Mouse (Mus musculus): ENCODE measurements around the gene Tdrd3. TPM values are rescaled to one million over a fixed set of nuclear protein-coding genes. Genes with fewer than 3 reads are reported as not detected.

Gene Tdrd3
- polyA plus RNA-seq (2014; fragmentation: Nextera tagmentation; extraction: Ambion mirVana): 42.2 and 45.1 TPM in 2 replicates

DNA sequence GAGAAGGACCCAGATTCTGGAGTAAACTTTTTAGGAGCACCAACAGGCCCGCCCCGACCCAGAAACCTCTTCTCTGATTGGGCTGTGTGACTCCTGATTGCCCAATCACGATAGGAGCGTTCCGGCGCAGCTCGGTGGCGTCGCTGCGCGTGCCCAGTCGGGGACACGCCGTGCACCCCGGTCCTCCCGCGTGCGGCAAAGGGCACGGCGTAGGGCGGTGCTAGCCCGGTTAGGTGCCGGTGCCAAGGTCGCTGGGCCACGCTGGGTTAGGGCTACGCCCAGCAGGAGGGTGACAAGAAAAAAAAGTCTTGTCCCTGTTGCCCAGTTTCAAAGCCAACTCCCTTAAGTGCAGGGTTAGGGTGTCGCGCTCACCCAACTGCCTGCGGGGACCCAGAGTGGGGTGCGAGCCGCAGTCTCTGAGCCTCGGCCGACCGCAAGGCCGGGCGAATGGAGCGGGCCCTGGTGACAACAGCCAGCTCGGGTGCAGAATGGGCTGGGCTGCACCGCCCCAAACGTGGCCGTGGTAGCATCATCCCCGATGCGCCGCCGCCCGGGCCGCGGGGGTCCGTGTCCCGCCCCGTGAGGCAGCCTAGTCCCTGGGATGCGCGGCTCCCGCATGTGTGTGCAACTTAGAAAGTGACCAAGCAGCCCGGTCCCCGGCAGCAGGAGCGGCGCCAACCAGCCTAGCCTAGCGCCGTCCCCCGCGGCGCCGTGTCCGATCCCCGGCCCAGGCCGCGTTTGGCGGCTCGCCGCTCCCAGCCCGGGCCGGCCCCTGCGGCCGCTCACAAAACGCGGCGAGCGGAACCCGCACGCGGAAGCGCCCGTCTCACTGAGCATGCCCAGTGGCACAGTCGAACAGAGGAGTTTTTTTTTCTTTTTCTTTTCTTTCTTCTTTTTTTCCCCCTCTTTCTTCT, at the start of gene Tdrd3:
Tdrd3 (plus strand) TSS at position 832 of the 914 bp plus-strand sequence.
- H3K4me2 ChIP-seq (ENCODE audit: low read depth): peak within 1 kb of the TSS; percentile 57
- no peaks in the 10 kb centered on the region for H3K9me3 ChIP-seq (ENCODE audit: control insufficient read depth, low read length)
- peak within 1 kb of the TSS; percentile 78 for H3K4me3 ChIP-seq (ENCODE audit: low read depth, low read length)
- WGBS: under 1% methylated on average over 79 of the region's 85 CpGs
- ATAC-seq (ENCODE audit: insufficient read depth, low FRiP score, low TSS enrichment) (peak; percentile 94), DNase-seq (ENCODE audit: low spot score) (peak; percentile 94)
- no peaks in the 10 kb centered on the region for H3K36me3 ChIP-seq (ENCODE audit: control insufficient read depth, insufficient read depth, low read length)
- H3K4me1 ChIP-seq (ENCODE audit: control insufficient read depth, insufficient read depth, low read length): no peaks in the 10 kb centered on the region
- H3K27ac ChIP-seq (ENCODE audit: low read depth, low read length): peak within 1 kb of the TSS; percentile 98
- H3K27me3 ChIP-seq (ENCODE audit: control insufficient read depth, insufficient read depth, low read length): no peaks in the 10 kb centered on the region
- H3K9ac ChIP-seq (ENCODE audit: low read length): peak within 1 kb of the TSS; percentile 92

DNA sequence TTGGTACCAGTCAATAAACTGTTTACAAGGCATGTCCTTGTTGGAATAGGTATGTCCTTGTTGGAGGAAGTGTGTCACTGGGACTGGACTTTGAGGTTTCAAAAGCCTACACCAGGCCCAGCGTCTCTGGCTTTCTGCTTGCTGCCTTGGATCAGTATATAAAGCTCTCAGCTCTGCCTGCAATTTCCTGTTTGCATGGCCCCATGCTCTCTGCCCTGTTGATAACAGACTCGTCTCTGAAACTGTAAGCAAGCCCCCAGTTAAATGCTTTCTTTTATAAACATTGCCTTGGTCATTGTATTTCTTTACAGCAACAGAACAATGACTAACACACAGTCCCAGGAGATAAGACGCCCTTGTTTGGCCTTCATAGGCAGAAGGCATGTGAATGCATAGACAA, 49.3 kb upstream of the Tdrd3 start:
- Histone ChIP-seq H3K9me3 (ENCODE audit: control insufficient read depth, low read length) (no peaks in the 10 kb centered on the region), H3K9ac (ENCODE audit: low read length) (no peak overlapping the region), H3K4me3 (ENCODE audit: low read depth, low read length) (no peak overlapping the region), H3K4me1 (ENCODE audit: control insufficient read depth, insufficient read depth, low read length) (no peaks in the 10 kb centered on the region), H3K36me3 (ENCODE audit: control insufficient read depth, insufficient read depth, low read length) (no peaks in the 10 kb centered on the region), H3K4me2 (ENCODE audit: low read depth) (no peak overlapping the region), H3K27me3 (ENCODE audit: control insufficient read depth, insufficient read depth, low read length) (no peaks in the 10 kb centered on the region), H3K27ac (ENCODE audit: low read depth, low read length) (no peak overlapping the region)
- DNase-seq (ENCODE audit: low spot score): no peak
- ATAC-seq (ENCODE audit: insufficient read depth, low FRiP score, low TSS enrichment): no peak
- WGBS: 66% methylated on average over 3 of the region's 3 CpGs

DNA sequence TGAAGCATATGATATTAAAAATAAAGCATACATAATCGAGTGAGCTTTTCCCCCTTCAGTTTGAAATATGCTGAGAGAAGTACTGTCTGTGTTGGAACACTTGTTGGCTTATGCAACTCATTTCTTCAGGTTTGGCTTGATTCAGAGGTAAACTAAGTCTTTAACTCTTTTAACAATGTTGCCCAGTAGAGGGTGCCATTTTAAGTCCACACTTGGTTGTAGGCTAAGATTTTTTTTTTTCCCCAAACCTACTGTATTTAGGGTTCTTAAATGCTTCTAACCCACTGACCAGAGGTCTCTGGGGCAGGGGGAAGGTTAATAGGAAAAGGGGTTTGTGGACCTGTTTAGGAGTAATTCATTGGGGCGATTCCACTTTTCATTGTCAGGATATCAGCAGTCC, 33.4 kb upstream of the Tdrd3 start:
- Histone ChIP-seq H3K4me3 (ENCODE audit: low read depth, low read length) (no peak overlapping the region), H3K27me3 (ENCODE audit: control insufficient read depth, insufficient read depth, low read length) (no peaks in the 10 kb centered on the region), H3K9ac (ENCODE audit: low read length) (no peak overlapping the region), H3K27ac (ENCODE audit: low read depth, low read length) (no peak overlapping the region), H3K9me3 (ENCODE audit: control insufficient read depth, low read length) (no peaks in the 10 kb centered on the region), H3K4me1 (ENCODE audit: control insufficient read depth, insufficient read depth, low read length) (no peaks in the 10 kb centered on the region), H3K36me3 (ENCODE audit: control insufficient read depth, insufficient read depth, low read length) (no peaks in the 10 kb centered on the region), H3K4me2 (ENCODE audit: low read depth) (no peak overlapping the region)
- ATAC-seq (ENCODE audit: insufficient read depth, low FRiP score, low TSS enrichment): no peak
- WGBS: 72% methylated on average over 2 of the region's 2 CpGs
- no peak for DNase-seq (ENCODE audit: low spot score)

DNA sequence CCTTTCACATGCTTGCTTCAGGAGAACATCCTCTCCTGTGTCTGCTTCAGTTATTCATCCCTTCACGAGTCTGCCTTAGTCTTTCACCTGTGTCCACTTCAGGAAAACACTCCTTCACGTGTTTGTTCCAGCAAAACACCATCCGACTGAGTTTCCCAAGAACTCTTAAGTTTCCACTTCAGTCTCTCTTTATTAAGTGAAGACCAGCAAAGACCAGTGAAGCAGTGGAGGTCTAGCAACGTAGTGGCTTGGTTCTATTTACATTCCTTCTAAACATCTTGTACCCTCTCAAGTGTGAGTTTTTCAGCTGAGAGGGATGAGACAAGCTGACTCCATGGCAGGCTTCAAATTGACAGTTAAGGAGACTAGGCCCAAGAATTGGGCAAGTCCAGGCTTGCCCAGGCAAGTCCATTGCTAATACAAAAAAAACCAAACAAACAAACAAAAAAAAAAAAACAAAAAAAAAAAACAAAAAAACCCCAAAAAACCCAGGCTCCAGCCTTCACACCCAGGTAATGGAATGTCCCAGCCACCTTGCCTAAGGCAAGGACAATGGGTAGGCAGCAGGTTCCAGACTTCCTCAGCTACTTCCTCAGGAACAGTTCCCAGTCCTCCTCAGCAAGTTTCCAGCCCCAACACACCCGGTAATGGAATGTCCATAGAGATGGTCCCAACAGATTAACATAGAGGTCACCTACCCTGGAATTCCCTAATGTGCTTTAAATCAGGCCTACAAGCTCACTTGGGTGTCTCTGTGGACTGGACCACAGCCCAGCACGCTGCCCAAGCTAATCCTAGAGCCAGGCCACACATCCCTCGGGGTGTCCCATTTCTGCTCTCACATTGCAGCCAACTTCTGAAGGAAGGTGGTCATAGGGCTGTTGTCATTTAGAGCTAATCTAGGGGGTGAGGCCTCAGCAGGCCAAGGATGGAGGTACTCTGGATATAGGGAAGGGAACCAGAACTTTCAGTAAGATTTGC, 31.9 kb upstream of the Tdrd3 start:
- Histone ChIP-seq H3K36me3 (ENCODE audit: control insufficient read depth, insufficient read depth, low read length) (no peaks in the 10 kb centered on the region), H3K4me3 (ENCODE audit: low read depth, low read length) (no peak overlapping the region), H3K9ac (ENCODE audit: low read length) (no peak overlapping the region), H3K4me2 (ENCODE audit: low read depth) (no peak overlapping the region), H3K27me3 (ENCODE audit: control insufficient read depth, insufficient read depth, low read length) (no peaks in the 10 kb centered on the region), H3K4me1 (ENCODE audit: control insufficient read depth, insufficient read depth, low read length) (no peaks in the 10 kb centered on the region), H3K27ac (ENCODE audit: low read depth, low read length) (no peak overlapping the region), H3K9me3 (ENCODE audit: control insufficient read depth, low read length) (no peaks in the 10 kb centered on the region)
- 89% methylated on average over 7 of the region's 7 CpGs for WGBS
- DNase-seq (ENCODE audit: low spot score) (no peak), ATAC-seq (ENCODE audit: insufficient read depth, low FRiP score, low TSS enrichment) (no peak)

DNA sequence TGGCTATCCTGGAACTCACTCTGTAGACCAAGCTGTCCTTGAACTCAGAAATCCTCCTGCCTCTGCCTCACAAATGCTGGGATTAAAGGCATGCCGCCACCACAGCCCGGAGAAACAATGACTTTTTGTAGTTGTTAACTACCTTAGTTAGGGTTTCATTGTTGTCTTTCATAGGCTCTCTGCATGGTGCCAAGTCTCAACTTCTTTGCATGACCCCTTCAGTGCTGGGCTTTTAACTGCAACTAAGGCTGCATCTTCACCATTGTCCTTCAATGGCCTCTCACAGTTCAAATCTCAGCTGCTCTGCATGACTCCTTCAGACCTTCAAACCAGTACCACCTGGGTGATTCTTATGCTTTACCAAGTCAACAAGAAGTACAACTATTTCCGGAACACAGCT, 23.3 kb upstream of the Tdrd3 start:
- Histone ChIP-seq H3K27ac (ENCODE audit: low read depth, low read length) (no peak overlapping the region), H3K4me1 (ENCODE audit: control insufficient read depth, insufficient read depth, low read length) (no peaks in the 10 kb centered on the region), H3K4me3 (ENCODE audit: low read depth, low read length) (no peak overlapping the region), H3K36me3 (ENCODE audit: control insufficient read depth, insufficient read depth, low read length) (no peaks in the 10 kb centered on the region), H3K27me3 (ENCODE audit: control insufficient read depth, insufficient read depth, low read length) (no peaks in the 10 kb centered on the region), H3K9me3 (ENCODE audit: control insufficient read depth, low read length) (no peaks in the 10 kb centered on the region), H3K4me2 (ENCODE audit: low read depth) (no peak overlapping the region), H3K9ac (ENCODE audit: low read length) (no peak overlapping the region)
- ATAC-seq (ENCODE audit: insufficient read depth, low FRiP score, low TSS enrichment) (no peak), DNase-seq (ENCODE audit: low spot score) (no peak)
- 86% methylated on average over 3 of the region's 3 CpGs for WGBS

DNA sequence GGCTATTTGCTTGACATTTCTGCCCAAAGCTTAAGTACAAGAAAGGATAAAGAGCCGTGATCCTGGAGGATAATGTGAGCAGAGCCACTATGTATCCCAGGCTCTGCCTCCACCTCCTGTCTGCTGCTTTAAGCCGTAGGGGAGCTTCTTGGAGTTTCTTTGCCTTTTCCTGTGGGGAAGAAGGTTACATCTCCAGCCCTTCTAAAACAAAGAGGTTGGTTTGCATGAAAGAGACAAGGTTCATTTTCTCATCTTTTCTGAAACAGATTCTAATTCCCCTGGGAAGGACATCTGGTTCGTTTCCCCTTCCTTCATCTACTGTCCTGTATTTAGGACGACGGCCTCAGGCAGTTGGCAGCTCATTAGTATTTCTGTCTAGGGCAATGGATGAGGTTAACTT, 19.8 kb upstream of the Tdrd3 start:
- Histone ChIP-seq H3K27ac (ENCODE audit: low read depth, low read length) (no peak overlapping the region), H3K27me3 (ENCODE audit: control insufficient read depth, insufficient read depth, low read length) (no peaks in the 10 kb centered on the region), H3K36me3 (ENCODE audit: control insufficient read depth, insufficient read depth, low read length) (no peaks in the 10 kb centered on the region), H3K4me3 (ENCODE audit: low read depth, low read length) (no peak overlapping the region), H3K9ac (ENCODE audit: low read length) (no peak overlapping the region), H3K9me3 (ENCODE audit: control insufficient read depth, low read length) (no peaks in the 10 kb centered on the region), H3K4me1 (ENCODE audit: control insufficient read depth, insufficient read depth, low read length) (no peaks in the 10 kb centered on the region), H3K4me2 (ENCODE audit: low read depth) (no peak overlapping the region)
- no peak for ATAC-seq (ENCODE audit: insufficient read depth, low FRiP score, low TSS enrichment)
- DNase-seq (ENCODE audit: low spot score): no peak
- WGBS: 69% methylated on average over 5 of the region's 5 CpGs

DNA sequence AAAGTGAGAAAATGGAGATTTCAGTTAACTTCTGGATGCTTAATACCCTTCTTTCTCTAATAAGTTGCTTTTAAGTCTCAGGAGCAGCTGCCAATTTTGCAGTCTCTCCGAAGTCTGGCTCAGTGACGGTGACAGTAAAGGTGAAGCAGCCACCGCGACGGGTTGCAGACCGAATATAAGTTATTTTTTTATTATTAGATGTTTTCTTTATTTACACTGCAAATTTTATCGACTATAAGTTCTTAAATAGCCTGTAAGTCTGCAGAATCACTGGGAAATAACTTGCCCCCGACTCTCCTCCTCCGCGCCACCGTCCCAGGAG, 992 bp upstream of the Tdrd3 start:
- ATAC-seq (ENCODE audit: insufficient read depth, low FRiP score, low TSS enrichment) (no peak), DNase-seq (ENCODE audit: low spot score) (no peak)
- 3% methylated on average over 11 of the region's 11 CpGs for WGBS
- no peaks in the 10 kb centered on the region for H3K4me1 ChIP-seq (ENCODE audit: control insufficient read depth, insufficient read depth, low read length)
- 0 out of 2 replicates have a peak overlapping the region, but pooled peaks have one; percentile 10 for H3K9ac ChIP-seq (ENCODE audit: low read length)
- peak overlapping the region; percentile 78 for H3K4me3 ChIP-seq (ENCODE audit: low read depth, low read length)
- H3K27ac ChIP-seq (ENCODE audit: low read depth, low read length): no peak overlapping the region
- H3K4me2 ChIP-seq (ENCODE audit: low read depth): peak overlapping the region; percentile 57
- no peaks in the 10 kb centered on the region for H3K27me3 ChIP-seq (ENCODE audit: control insufficient read depth, insufficient read depth, low read length)
- H3K36me3 ChIP-seq (ENCODE audit: control insufficient read depth, insufficient read depth, low read length): no peaks in the 10 kb centered on the region
- no peaks in the 10 kb centered on the region for H3K9me3 ChIP-seq (ENCODE audit: control insufficient read depth, low read length)

- H3K4me1 ChIP-seq (ENCODE audit: control insufficient read depth, insufficient read depth, low read length): no peaks in the 10 kb centered on the region
- DNase-seq (ENCODE audit: low spot score): peak; percentile 70
- peak overlapping the region; percentile 57 for H3K4me2 ChIP-seq (ENCODE audit: low read depth)
- H3K27me3 ChIP-seq (ENCODE audit: control insufficient read depth, insufficient read depth, low read length): no peaks in the 10 kb centered on the region
- peak overlapping the region; percentile 98 for H3K27ac ChIP-seq (ENCODE audit: low read depth, low read length)
- H3K9me3 ChIP-seq (ENCODE audit: control insufficient read depth, low read length): no peaks in the 10 kb centered on the region
- peak; percentile 70 for ATAC-seq (ENCODE audit: insufficient read depth, low FRiP score, low TSS enrichment)
- peak overlapping the region; percentile 92 for H3K9ac ChIP-seq (ENCODE audit: low read length)
- no peaks in the 10 kb centered on the region for H3K36me3 ChIP-seq (ENCODE audit: control insufficient read depth, insufficient read depth, low read length)
- H3K4me3 ChIP-seq (ENCODE audit: low read depth, low read length): peak overlapping the region; percentile 78
- under 1% methylated on average over 56 of the region's 109 CpGs for WGBS
Measured at GRCm38 (mm10) chr14:87416755-87417690, 584 bp downstream of the Tdrd3 start.

Measured in neural tube, embryonic 11.5 days (tissue).